Mouse (Mus musculus): ENCODE data around the gene Cpox. TPM values are rescaled to one million over a fixed set of nuclear protein-coding genes. Genes with fewer than 3 reads are reported as not detected.

The Cpox gene
- total and polyA plus RNA-seq, 3 experiments: 70.3 to 77.2 (median 75.6) TPM

GRCm38 (mm10) chr16:58629736-58630135 lies 40.4 kb upstream of the Cpox start:
- dilution Hi-C loops (cut with MboI; ENCODE audit: extremely low pct_ligation_motif_present, extremely low pct_unique_long_range_greater_than_20kb, low sequenced_read_pairs) (no loop called here), in situ Hi-C loops (cut with MboI; ENCODE audit: low pct_ligation_motif_present, low pct_unique_long_range_greater_than_20kb, low sequenced_read_pairs) (loop anchor here (5.0 to 25.0 kb wide), 2 partner anchors 38 to 1017 kb away; partner anchors contain the start of gene Cmss1)
- H3K27ac ChIP-seq (ENCODE audit: insufficient read depth, low read depth): no peak overlapping the region
- no peak overlapping the region for H3K9ac ChIP-seq (ENCODE audit: insufficient read depth, low read depth)
- TF ChIP-seq IRF4 (IDR thresholded peaks at IDR 0.05; ENCODE audit: low read depth, low read length): no peak
- no peak for TF ChIP-seq ZKSCAN1 (IDR thresholded peaks at IDR 0.05; ENCODE audit: borderline replicate concordance, low read depth, low read length)
- no peak for TF ChIP-seq BHLHE40 (IDR thresholded peaks at IDR 0.05; ENCODE audit: low read depth, low read length)
- no peak for TF ChIP-seq MAX (IDR thresholded peaks at IDR 0.05; ENCODE audit: low read length)
- no peak for TF ChIP-seq E2F4 (IDR thresholded peaks at IDR 0.05; ENCODE audit: insufficient replicate concordance, low read depth, low read length)
- TF ChIP-seq POLR2AphosphoS2 (IDR thresholded peaks at IDR 0.05; ENCODE audit: low read depth, low read length): no peak
- no peak for TF ChIP-seq NRF1 (IDR thresholded peaks at IDR 0.05; ENCODE audit: low read depth, low read length)
- TF ChIP-seq USF1 (IDR thresholded peaks at IDR 0.05; ENCODE audit: low read depth, low read length): no peak
- TF ChIP-seq JUN (IDR thresholded peaks at IDR 0.05; ENCODE audit: insufficient read depth, low read depth, low read length): no peak
- TF ChIP-seq UBTF (IDR thresholded peaks at IDR 0.05; ENCODE audit: low read depth, low read length): no peak
- no peak for TF ChIP-seq CHD2 (IDR thresholded peaks at IDR 0.05; ENCODE audit: low read length)
- no peak for TF ChIP-seq GABPA (IDR thresholded peaks at IDR 0.05; ENCODE audit: insufficient replicate concordance, low read depth, low read length)
- no peak for TF ChIP-seq TBP (conservative IDR thresholded peaks at IDR 0.05; ENCODE audit: low read depth, low read length)
- H3K4me3 ChIP-seq (replicated peaks in 1 of 3; ENCODE audit: low read depth in 2 of 3, low read length in 2 of 3, poor library complexity in 1 of 3): no peak overlapping the region
- H3K27me3 ChIP-seq (replicated peaks): no peaks in the 10 kb centered on the region
- H3K36me3 ChIP-seq (replicated peaks in 1 of 2; ENCODE audit: control insufficient read depth in 1 of 2, insufficient read depth in 1 of 2, low read length in 1 of 2): no peaks in the 10 kb centered on the region
- no peaks in the 10 kb centered on the region for H3K79me2 ChIP-seq (replicated peaks; ENCODE audit: control insufficient read depth, extremely low read depth, insufficient read depth, poor library complexity, severe bottlenecking)
- peaks cover 0 to 4% of the 10 kb centered on the region in 2 experiments; a peak in 2 of 4 replicates for H3K4me1 ChIP-seq (ENCODE audit: control insufficient read depth in 1 of 2, insufficient read depth in 2 of 2)
- peak; percentile 27 for DNase-seq (ENCODE audit: extremely low read depth)
- no peak overlapping the region for H3K4me2 ChIP-seq (ENCODE audit: insufficient read depth, low read depth, poor library complexity, severe bottlenecking)
- no peaks in the 10 kb centered on the region for H3K9me3 ChIP-seq (replicated peaks; ENCODE audit: low read length)

- TF ChIP-seq JUND (conservative IDR thresholded peaks at IDR 0.05; ENCODE audit: low read depth, low read length): no peak
- no peak for TF ChIP-seq ETS1 (conservative IDR thresholded peaks at IDR 0.05; ENCODE audit: low read depth, low read length)
- TF ChIP-seq KAT2A (IDR thresholded peaks at IDR 0.05; ENCODE audit: insufficient replicate concordance, low read length): no peak
- no peak for TF ChIP-seq TCF12 (IDR thresholded peaks at IDR 0.05; ENCODE audit: low read depth, low read length)
- TF ChIP-seq SMC3 (IDR thresholded peaks at IDR 0.05; ENCODE audit: low read depth, low read length): no peak
- in situ Hi-C loops (cut with MboI; ENCODE audit: low pct_ligation_motif_present, low pct_unique_long_range_greater_than_20kb, low sequenced_read_pairs) (loop anchor here (25.0 kb wide), 1 partner anchor 1024 kb away; the partner anchor contains the start of gene Cmss1), dilution Hi-C loops (cut with MboI; ENCODE audit: extremely low pct_ligation_motif_present, extremely low pct_unique_long_range_greater_than_20kb, low sequenced_read_pairs) (no loop called here)
- H3K79me2 ChIP-seq (replicated peaks; ENCODE audit: control insufficient read depth, extremely low read depth, insufficient read depth, poor library complexity, severe bottlenecking): no peaks in the 10 kb centered on the region
- H3K27me3 ChIP-seq (replicated peaks): no peaks in the 10 kb centered on the region
- DNase-seq (ENCODE audit: extremely low read depth): no peak
- H3K27ac ChIP-seq (ENCODE audit: insufficient read depth, low read depth): no peak overlapping the region
- no peak overlapping the region for H3K4me2 ChIP-seq (ENCODE audit: insufficient read depth, low read depth, poor library complexity, severe bottlenecking)
- no peaks in the 10 kb centered on the region for H3K9me3 ChIP-seq (replicated peaks; ENCODE audit: low read length)
- no peaks in the 10 kb centered on the region for H3K36me3 ChIP-seq (replicated peaks in 1 of 2; ENCODE audit: control insufficient read depth in 1 of 2, insufficient read depth in 1 of 2, low read length in 1 of 2)
- H3K4me3 ChIP-seq (replicated peaks in 1 of 3; ENCODE audit: low read depth in 2 of 3, low read length in 2 of 3, poor library complexity in 1 of 3): no peak overlapping the region
- peaks cover 16 to 21% of the 10 kb centered on the region in 2 experiments for H3K4me1 ChIP-seq (ENCODE audit: control insufficient read depth in 1 of 2, insufficient read depth in 2 of 2)
- no peak overlapping the region for H3K9ac ChIP-seq (ENCODE audit: insufficient read depth, low read depth)
These were observed 34.2 kb upstream of the Cpox start for GRCm38 (mm10) chr16:58635866-58636265.

Data from CH12.LX (cell line).